Mouse (Mus musculus): ENCODE results near the gene Pdpr. TPM values are rescaled to one million over a fixed set of nuclear protein-coding genes. Genes with fewer than 3 reads are reported as not detected.

The Pdpr gene
- polyA plus RNA-seq, 1 experiment = 21.5 TPM

- Histone ChIP-seq H3K4me1 (ENCODE audit: control insufficient read depth, insufficient read depth, low read length) (peaks cover 4% of the 10 kb centered on the region; the same call in 1 of the 2 replicates), H3K27ac (ENCODE audit: insufficient read depth, low read depth, low read length) (peak within 1 kb of the TSS; percentile 72), H3K4me3 (ENCODE audit: insufficient read depth, low read depth, low read length) (peak within 1 kb of the TSS; percentile 99), H3K27me3 (replicated peaks; ENCODE audit: control insufficient read depth, insufficient read depth, low read length) (no peaks in the 10 kb centered on the region), H3K36me3 (ENCODE audit: control insufficient read depth, insufficient read depth, low read length) (no peaks in the 10 kb centered on the region; the same call in 1 of the 2 replicates)
- peak; percentile 91 for TF ChIP-seq CTCF (conservative IDR thresholded peaks at IDR 0.05; ENCODE audit: insufficient read depth, insufficient read length, low read depth, low read length)
- TF ChIP-seq POLR2A (IDR thresholded peaks at IDR 0.05; ENCODE audit: low read depth, low read length) = no peak
- WGBS = under 1% methylated on average over 68 of the region's 68 CpGs
- peak; percentile 95 for DNase-seq
Observed at GRCm38 (mm10) chr8:111056158-111056663, 38.2 kb upstream of the Pdpr start, which contains the start of gene Exosc6. Exosc6 (plus strand) TSS chr8:111056339.

GRCm38 (mm10) chr8:111056691-111057293, 37.6 kb upstream of the Pdpr start:
- under 1% methylated on average over 58 of the region's 63 CpGs for WGBS
- peak overlapping the region; percentile 72; the same call in 1 of the 2 replicates for H3K27ac ChIP-seq (ENCODE audit: insufficient read depth, low read depth, low read length)

GRCm38 (mm10) chr8:111058946-111059572, 35.4 kb upstream of the Pdpr start:
- no peaks in the 10 kb centered on the region for H3K27me3 ChIP-seq (replicated peaks; ENCODE audit: control insufficient read depth, insufficient read depth, low read length)
- TF ChIP-seq CTCF (conservative IDR thresholded peaks at IDR 0.05; ENCODE audit: insufficient read depth, insufficient read length, low read depth, low read length) = no peak
- no peak for TF ChIP-seq POLR2A (IDR thresholded peaks at IDR 0.05; ENCODE audit: low read depth, low read length)
- no peak for DNase-seq
- no peak overlapping the region for H3K4me3 ChIP-seq (ENCODE audit: insufficient read depth, low read depth, low read length)
- no peaks in the 10 kb centered on the region; the same call in 1 of the 2 replicates for H3K36me3 ChIP-seq (ENCODE audit: control insufficient read depth, insufficient read depth, low read length)
- WGBS = 63% methylated on average over 2 of the region's 2 CpGs
- H3K4me1 ChIP-seq (ENCODE audit: control insufficient read depth, insufficient read depth, low read length) = peaks cover 4% of the 10 kb centered on the region; the same call in 1 of the 2 replicates
- no peak overlapping the region for H3K27ac ChIP-seq (ENCODE audit: insufficient read depth, low read depth, low read length)

More at GRCm38 (mm10) chr8:111056691-111057293, 37.6 kb upstream of the Pdpr start:
- TF ChIP-seq CTCF (conservative IDR thresholded peaks at IDR 0.05; ENCODE audit: insufficient read depth, insufficient read length, low read depth, low read length) (no peak), POLR2A (IDR thresholded peaks at IDR 0.05; ENCODE audit: low read depth, low read length) (no peak)
- peak; percentile 62 for DNase-seq
- Histone ChIP-seq H3K36me3 (ENCODE audit: control insufficient read depth, insufficient read depth, low read length) (no peaks in the 10 kb centered on the region; the same call in 1 of the 2 replicates), H3K4me1 (ENCODE audit: control insufficient read depth, insufficient read depth, low read length) (peaks cover 4% of the 10 kb centered on the region; the same call in 1 of the 2 replicates), H3K4me3 (ENCODE audit: insufficient read depth, low read depth, low read length) (peak overlapping the region; percentile 99), H3K27me3 (replicated peaks; ENCODE audit: control insufficient read depth, insufficient read depth, low read length) (no peaks in the 10 kb centered on the region)

GRCm38 (mm10) chr8:111061688-111062071, 32.8 kb upstream of the Pdpr start:
- 20% methylated on average over 14 of the region's 14 CpGs for WGBS
- H3K27me3 ChIP-seq (replicated peaks; ENCODE audit: control insufficient read depth, insufficient read depth, low read length) = no peaks in the 10 kb centered on the region
- no peaks in the 10 kb centered on the region for H3K36me3 ChIP-seq (ENCODE audit: control insufficient read depth, insufficient read depth, low read length)
- no peak for TF ChIP-seq CTCF (conservative IDR thresholded peaks at IDR 0.05; ENCODE audit: insufficient read depth, insufficient read length, low read depth, low read length)
- no peak for TF ChIP-seq POLR2A (IDR thresholded peaks at IDR 0.05; ENCODE audit: low read depth, low read length)
- no peak overlapping the region for H3K27ac ChIP-seq (ENCODE audit: insufficient read depth, low read depth, low read length)
- DNase-seq = no peak
- peak overlapping the region; percentile 52 for H3K4me3 ChIP-seq (ENCODE audit: insufficient read depth, low read depth, low read length)
- H3K4me1 ChIP-seq (ENCODE audit: control insufficient read depth, insufficient read depth, low read length) = peaks cover 4% of the 10 kb centered on the region; the same call in 1 of the 2 replicates

- Histone ChIP-seq H3K4me3 (ENCODE audit: insufficient read depth, low read depth, low read length) (peak overlapping the region; percentile 52), H3K36me3 (ENCODE audit: control insufficient read depth, insufficient read depth, low read length) (no peaks in the 10 kb centered on the region), H3K27me3 (replicated peaks; ENCODE audit: control insufficient read depth, insufficient read depth, low read length) (no peaks in the 10 kb centered on the region), H3K27ac (ENCODE audit: insufficient read depth, low read depth, low read length) (no peak overlapping the region), H3K4me1 (ENCODE audit: control insufficient read depth, insufficient read depth, low read length) (peaks cover 1% of the 10 kb centered on the region; the same call in 1 of the 2 replicates)
- WGBS = 27% methylated on average over 27 of the region's 27 CpGs
- peak; percentile 86 for DNase-seq
- TF ChIP-seq POLR2A (IDR thresholded peaks at IDR 0.05; ENCODE audit: low read depth, low read length) (no peak), CTCF (conservative IDR thresholded peaks at IDR 0.05; ENCODE audit: insufficient read depth, insufficient read length, low read depth, low read length) (no peak)
Observed at GRCm38 (mm10) chr8:111062072-111062757, 32.2 kb upstream of the Pdpr start.

- Histone ChIP-seq H3K4me3 (ENCODE audit: insufficient read depth, low read depth, low read length) (no peak overlapping the region), H3K27me3 (replicated peaks; ENCODE audit: control insufficient read depth, insufficient read depth, low read length) (no peaks in the 10 kb centered on the region), H3K36me3 (ENCODE audit: control insufficient read depth, insufficient read depth, low read length) (no peaks in the 10 kb centered on the region), H3K27ac (ENCODE audit: insufficient read depth, low read depth, low read length) (no peak overlapping the region), H3K4me1 (ENCODE audit: control insufficient read depth, insufficient read depth, low read length) (no peaks in the 10 kb centered on the region)
- WGBS = 68% methylated on average over 2 of the region's 2 CpGs
- TF ChIP-seq POLR2A (IDR thresholded peaks at IDR 0.05; ENCODE audit: low read depth, low read length) (no peak), CTCF (conservative IDR thresholded peaks at IDR 0.05; ENCODE audit: insufficient read depth, insufficient read length, low read depth, low read length) (no peak)
- no peak for DNase-seq
Observed at GRCm38 (mm10) chr8:111062893-111063292, 31.5 kb upstream of the Pdpr start.

Data from kidney, adult 2 months (tissue).